Mouse (Mus musculus) brain, embryonic 14.5 days (tissue): Measurements from ENCODE around the gene Sst. TPM values are rescaled to one million over a fixed set of nuclear protein-coding genes. Genes with fewer than 3 reads are reported as not detected.
"Not testable (repeated sequence)": the region's sequence is repeated elsewhere in the genome, so short reads cannot be mapped to it uniquely, and the experiment has no call there.

Experiments used
- DNase-seq: peaks from one replicate; pipeline ENCODE4 v3.0.0-alpha.2; 2011; ENCODE audit warnings: low read depth
- CTCF ChIP-seq: fragments of 200-500 bp; IDR thresholded peaks from 2 replicates; pipeline ENCODE4 v1.5.1; 2012; ENCODE audit warnings: inconsistent platforms, mild to moderate bottlenecking, moderate library complexity, borderline replicate concordance; ENCODE audit not compliant: insufficient read depth, insufficient read length; ENCODE audit errors: extremely low read depth
- POLR2A ChIP-seq: fragments of 200-500 bp; IDR thresholded peaks from 2 replicates; pipeline ENCODE4 v1.6.1; 2012; ENCODE audit warnings: mild to moderate bottlenecking, inconsistent platforms, borderline replicate concordance; ENCODE audit not compliant: poor library complexity, insufficient read depth, insufficient read length, severe bottlenecking; ENCODE audit errors: extremely low read depth
- polyA plus RNA-seq: library from polyadenylated mRNA; depleted of rRNA; stranded (reverse); fragments of >200 nt; gene quantifications from 2 replicates; pipeline ENCODE4 v1.2.3, GENCODE M21; 2012; rRNA removed

Sst gene
- polyA plus RNA-seq, result 180 and 239 TPM in 2 replicates

DNA sequence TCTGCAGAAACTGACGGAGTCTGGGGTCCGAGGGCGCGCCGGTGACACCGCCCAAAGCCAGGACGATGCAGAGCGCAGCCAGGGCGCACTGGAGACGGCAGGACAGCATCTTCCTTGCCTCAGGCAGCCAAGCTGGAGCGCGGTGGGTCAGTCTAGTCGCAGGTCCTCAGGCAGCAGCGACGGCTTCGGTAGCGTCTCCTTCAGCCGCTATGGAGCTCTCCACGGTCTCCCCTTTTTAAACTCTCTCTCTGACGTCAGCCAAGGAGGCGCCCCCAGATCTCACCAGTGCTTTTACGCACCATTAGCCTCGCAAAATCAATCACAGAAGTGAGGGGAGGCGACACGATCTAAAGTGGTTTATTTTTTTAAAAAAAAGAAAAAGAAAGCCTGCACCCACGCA lies at the start of gene Sst:
Sst (minus strand) TSS at position 323 of the 400 bp plus-strand sequence.
- peak; percentile 44 for DNase-seq
- no peak for TF ChIP-seq CTCF
- TF ChIP-seq POLR2A, result no peak

DNA sequence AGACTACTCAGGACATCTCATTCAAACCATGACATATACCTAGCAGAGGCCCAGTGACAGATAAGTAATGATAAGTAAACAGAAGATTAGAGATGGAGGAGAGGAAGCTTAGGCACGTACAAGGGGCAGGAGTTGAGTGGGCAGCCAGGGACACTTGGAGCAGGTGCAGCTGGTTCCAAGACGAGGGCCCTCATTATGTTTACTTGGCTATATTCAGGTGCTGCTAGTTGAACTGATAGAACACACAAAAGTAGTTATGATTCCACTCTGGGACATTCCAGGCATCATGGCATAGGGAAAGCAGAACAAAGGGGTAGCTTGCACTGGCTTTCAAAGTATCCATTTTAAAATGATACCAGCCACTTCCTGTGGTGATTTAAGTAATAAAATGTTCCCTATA lies 43.6 kb upstream of the Sst start:
- no peak for DNase-seq
- no peak for TF ChIP-seq CTCF
- no peak for TF ChIP-seq POLR2A

DNA sequence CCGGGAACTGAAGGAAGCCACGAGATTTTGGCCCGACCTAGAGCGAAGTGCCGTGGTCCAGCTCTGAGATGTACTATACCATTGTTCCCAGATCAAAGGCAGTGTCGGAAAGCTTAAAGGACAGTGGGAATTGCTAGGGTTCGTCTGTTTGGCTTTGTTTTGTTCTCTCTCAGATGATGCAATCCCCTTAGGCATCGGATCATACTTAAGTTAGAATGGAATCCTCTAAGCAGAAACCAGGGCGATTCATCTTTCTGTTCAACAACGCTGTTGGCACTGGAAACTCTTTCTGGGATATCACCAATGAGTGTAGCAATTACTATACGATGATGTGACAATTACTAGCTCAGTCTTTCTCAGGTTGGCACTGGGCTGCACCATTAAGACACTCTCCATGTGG lies 41.5 kb upstream of the Sst start, which contains the start of gene Rtp2:
Rtp2 (minus strand) TSS at position 101 of the 400 bp plus-strand sequence.
- DNase-seq, result peak; percentile 17
- TF ChIP-seq CTCF, result no peak
- no peak for TF ChIP-seq POLR2A

DNA sequence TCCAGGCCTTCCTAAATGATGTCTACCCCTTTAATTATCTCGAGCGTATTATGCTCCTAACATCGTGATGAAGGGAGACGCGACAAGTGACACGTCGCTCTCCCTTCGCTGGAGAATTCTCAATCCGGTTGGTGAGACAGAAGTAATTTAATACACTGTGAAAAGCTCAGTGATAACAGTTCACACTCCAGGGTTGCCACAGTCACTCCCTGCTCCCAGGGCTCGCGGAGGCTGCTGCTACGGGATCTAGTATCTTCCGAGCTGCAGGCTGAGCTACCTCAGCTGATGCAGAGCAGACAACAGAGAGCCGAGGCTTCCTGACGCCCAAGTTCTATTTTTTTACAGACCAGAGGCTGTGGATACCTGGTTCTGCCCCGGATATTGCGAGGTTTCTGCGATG lies 40.5 kb upstream of the Sst start:
- TF ChIP-seq CTCF (no peak), POLR2A (no peak)
- DNase-seq, result peak; percentile 11

DNA sequence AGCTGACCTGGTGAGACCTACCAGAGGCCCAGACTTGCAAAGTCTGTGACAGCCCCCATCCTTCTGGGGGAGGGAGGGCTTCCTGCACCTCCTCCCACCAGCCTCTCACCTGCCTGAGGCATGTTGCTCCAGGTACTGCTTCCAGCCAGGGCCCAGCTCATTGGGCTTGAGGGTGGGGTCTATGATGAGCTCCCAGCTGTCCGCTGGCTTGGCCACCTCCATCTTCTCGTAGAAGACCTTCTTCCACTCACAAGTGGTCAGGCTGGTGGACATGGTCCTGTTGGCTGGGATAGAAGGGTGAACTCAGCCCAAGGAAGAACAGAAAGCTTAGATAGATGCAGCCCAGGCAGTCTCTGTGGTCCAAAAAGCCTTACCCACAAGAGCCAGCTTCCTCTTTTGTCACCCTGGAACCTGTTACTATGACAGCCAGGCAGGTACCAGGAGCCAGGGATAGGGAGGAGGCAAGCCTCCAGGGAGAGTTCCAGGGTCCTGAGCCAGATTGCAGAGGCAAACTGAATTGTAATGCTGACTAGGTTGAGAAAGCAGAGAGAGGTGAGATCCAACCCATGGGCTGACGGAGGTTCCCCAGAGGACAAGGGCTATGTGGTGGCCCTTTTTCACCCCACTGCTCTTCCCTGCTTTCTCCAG lies 39.8 kb upstream of the Sst start:
- DNase-seq, result no peak
- no peak for TF ChIP-seq POLR2A
- TF ChIP-seq CTCF, result no peak

DNA sequence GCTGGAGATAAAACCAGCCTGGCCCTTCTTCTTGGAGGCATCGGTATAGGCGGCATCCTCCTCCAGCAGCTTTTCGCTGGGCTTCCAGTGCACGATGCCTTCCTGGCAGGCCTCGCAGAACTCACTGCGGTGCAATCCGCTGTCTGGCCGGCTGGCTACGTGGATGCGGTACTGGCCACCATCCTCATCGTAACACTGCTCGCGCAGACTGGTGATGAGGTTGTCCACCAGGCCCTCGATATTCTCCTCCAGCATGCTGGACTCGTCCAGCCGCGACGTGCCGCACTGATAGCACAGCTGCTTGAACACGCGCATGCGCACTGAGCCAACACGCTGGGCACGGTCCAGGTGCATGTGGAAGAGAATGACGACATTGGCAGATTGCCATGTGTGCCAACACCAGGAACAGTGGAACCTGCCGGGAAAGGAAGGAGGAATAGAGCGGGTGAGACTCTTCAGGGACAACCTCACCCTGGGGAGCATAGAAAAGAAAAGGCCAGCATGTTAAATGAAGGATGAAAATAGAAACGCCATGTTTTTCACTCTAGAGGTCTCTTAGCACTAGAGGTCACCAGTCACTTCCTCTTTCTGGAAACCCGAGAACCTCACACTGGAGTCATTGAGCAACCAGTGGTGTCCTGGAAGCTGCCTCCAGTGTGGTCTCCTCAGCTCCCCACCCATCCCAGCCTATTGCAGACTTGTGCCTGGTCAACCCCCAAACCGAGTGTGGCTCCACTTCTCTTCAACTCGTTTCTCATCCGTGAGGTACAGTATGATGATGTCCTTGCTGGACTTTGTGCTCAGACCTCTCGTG lies 36.8 kb upstream of the Sst start:
- peak; percentile 7 for DNase-seq

DNA sequence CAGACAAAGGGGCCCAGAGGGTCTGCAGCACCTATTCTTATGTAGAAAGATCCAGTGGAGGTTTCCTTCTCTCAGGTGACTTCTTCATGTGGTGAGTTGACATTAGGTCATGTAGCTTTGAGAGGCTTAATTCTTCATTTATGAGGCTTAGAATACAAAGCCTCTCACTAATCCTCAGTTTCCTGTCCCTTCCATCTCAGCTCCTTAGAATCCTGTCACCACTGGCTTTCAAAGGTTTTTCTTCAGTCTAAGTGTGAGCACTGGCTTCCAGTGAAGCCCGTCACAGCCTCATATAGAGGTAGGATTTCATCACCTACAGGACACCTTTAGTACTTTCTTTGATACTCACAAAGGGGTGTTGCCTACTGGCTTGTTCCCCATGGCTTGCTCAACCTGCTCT lies 32.1 kb upstream of the Sst start:
- no peak for TF ChIP-seq POLR2A
- no peak for TF ChIP-seq CTCF

More for the DNA sequence above, 36.8 kb upstream of the Sst start:
- TF ChIP-seq POLR2A (no peak), CTCF (no peak)

DNA sequence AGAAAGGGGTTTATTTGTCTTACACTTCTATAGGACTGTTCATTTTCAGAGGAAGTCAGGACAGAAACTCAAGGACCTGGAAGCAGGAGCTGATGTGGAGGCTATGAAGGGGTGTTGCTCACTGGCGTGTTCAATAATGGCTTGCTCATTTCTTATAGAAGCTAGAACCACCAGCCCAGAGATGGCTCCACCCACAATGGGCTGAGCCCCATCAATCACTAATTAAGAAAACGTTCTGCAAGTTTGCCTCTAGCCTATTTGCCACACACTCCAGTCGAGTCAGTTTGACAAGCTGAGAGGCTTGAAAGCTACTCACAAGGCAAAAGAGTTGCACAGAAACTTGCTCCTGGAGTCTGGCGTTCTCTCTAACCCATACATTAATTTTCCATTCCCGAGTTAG lies 30.9 kb upstream of the Sst start:
- TF ChIP-seq CTCF (no peak), POLR2A (no peak)

More for the DNA sequence above, 32.1 kb upstream of the Sst start:
- no peak for DNase-seq

DNA sequence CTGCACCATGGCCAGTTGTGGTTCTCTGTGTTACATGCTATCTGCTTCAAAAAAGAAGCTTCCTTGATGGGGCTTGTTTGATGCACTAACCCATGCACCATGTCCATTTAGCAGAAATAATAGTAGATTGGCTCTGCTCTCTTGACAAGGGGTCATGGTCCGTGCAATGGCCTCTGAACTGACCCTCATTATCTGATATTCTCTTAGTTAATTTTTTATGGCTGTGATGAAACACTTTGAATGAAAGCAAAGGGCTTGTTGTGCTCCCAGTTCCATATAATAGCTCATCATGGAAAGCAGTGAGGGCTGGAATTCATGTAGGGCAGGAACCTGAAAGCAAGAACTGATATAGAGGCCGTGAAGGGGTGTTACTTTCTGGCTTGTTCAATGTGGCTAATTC lies 28.7 kb upstream of the Sst start:
- DNase-seq, result no peak
- no peak for TF ChIP-seq CTCF
- TF ChIP-seq POLR2A, result no peak

More for the DNA sequence above, 30.9 kb upstream of the Sst start:
- DNase-seq, result no peak

DNA sequence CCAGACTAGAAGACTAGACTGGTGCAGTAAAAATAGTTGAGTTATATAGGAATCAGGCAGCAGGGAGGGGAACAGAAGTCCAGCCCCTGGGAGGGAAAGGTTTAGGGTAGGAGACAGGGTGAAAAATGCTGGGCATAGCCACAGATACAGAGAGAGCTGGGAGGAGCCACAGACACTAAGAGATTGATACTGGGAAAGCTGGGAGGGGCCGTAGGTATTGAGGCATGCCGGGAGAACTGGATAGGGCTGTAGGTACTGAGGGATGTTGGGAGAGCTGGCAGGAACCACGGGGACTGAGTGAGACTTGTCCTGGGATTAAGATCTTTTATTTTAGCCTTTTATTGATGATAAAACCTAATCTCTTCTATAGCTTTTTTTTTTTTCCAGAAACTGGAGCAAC lies 22.6 kb upstream of the Sst start:
- TF ChIP-seq CTCF (no peak), POLR2A (no peak)
- no peak for DNase-seq

DNA sequence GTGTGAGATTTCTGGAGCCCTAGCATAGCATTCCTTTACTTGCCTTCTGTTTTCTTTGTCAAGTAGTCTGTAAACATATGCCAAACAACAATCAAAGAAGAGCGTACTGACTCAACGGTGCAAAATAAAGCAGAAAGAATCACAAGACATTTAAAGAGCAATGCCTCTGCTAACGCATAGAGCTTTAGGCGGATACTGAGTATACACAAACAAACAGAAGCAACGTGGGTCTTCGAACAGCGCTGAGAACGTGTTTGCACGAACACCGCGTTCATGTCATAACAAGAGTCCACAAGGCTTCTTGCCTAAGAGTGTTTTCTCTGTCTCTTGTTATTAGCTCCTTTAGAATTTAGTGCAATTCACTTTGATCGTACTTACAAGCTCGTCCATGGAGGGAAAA lies 22.0 kb upstream of the Sst start:
- TF ChIP-seq POLR2A (no peak), CTCF (no peak)
- DNase-seq, result peak; percentile 13

DNA sequence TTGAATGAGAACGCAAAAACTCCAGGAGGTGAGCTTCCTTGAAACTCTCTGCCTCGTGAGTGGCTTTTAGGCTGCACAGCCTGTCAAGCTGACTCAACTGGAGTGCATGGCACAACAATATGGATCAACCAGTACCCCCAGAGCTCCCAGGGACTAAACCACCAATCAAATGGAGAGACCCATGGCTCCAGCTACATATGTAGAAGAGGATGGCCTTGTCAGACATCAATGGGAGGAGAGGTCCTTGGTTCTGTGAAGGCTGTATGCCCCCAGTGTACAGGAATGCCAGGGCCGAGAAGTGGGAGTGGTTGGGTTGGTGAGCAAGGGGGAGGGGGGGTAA lies 18.2 kb upstream of the Sst start:
- DNase-seq, result not testable (repeated sequence)

DNA sequence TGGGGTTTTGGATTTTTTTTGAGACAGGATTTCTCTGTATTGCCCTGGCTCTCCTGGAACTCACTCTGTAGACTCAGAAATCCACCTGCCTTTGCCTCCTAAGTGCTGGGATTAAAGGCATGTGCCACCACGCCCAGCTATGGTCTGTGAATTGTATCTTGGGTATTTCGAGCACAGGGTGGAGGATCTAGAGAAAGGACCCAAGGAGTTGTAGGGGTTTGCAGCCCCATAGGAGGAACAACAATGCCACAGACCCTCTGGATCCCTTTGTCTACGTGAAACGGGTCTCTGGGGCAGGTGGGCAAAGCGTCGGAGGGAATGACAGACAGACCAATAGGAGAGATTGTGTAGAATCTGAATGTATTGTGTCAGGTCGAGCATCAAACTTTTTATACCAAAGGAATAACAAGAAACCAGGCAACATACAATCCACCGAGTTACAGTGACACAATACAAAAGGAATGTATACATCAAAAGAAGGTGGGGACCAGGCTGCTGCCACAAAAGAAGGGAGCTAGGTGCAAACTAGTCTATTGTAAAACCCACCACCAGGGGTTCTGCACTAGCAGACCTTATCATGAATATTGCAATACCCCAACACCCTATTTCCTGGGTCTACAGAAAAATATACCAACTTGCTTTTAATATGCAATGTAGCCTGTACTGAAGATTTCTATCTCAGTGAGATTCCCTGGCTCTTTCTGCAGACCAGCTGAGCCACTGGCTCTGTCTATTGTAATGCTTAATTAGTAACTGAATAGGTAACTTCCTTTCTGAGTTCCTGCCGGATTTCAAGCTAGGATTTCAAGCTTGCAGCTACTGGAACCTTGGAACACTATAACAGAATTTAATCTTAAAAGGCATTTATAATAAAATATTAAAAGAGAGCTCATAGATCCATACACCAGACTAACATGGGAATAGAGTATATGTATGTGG lies 17.6 kb upstream of the Sst start:
- not testable (repeated sequence) for DNase-seq

DNA sequence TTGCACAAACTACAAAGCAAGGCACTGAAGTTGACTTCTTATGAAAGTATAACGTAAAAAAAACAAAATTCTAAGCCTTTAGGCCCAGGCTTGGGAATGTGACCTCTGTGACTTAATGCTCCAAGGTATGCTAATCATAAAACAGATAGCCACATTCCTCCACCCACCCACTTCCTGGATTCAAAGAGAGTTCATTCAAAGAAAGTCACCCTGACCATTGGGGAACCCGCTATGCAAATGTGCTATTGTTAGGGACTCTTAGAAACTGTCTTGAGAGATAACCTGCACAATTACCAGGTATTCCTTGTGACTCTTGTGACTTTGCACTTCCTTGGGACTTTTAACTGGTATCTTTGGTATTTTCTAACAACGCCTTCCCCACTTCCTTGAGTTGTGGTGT lies 15.8 kb upstream of the Sst start:
- not testable (repeated sequence) for DNase-seq
